Mouse (Mus musculus): ENCODE data around the gene Tas1r1. TPM values are rescaled to one million over a fixed set of nuclear protein-coding genes. Genes with fewer than 3 reads are reported as not detected.
A peak's percentile ranks its signal among the peaks of the same experiment; 100 is the strongest.

Tas1r1 gene
- polyA plus RNA-seq, 1 experiment from 2014 or later: 1.5 TPM

GRCm38 (mm10) chr4:152078105-152078530, 39.8 kb upstream of the Tas1r1 start:
- H3K27ac ChIP-seq (replicated peaks; ENCODE audit: low read depth, low read length): no peak overlapping the region
- H3K27me3 ChIP-seq (replicated peaks; ENCODE audit: control insufficient read depth, insufficient read depth, low read length): no peaks in the 10 kb centered on the region
- no peak overlapping the region for H3K9ac ChIP-seq (ENCODE audit: low read depth, low read length)
- H3K4me2 ChIP-seq (ENCODE audit: low read depth, low read length): no peak overlapping the region
- ATAC-seq (ENCODE audit: low read depth): no peak
- 91% methylated on average over 10 of the region's 10 CpGs for WGBS
- no peaks in the 10 kb centered on the region for H3K36me3 ChIP-seq (ENCODE audit: control insufficient read depth, insufficient read depth, low read length)
- H3K4me1 ChIP-seq (ENCODE audit: control insufficient read depth, insufficient read depth, low read length): peaks cover 6% of the 10 kb centered on the region; the same call in 1 of the 2 replicates
- no peaks in the 10 kb centered on the region for H3K9me3 ChIP-seq (ENCODE audit: control insufficient read depth, low read length)
- H3K4me3 ChIP-seq (ENCODE audit: low read depth, low read length): no peak overlapping the region
- DNase-seq (ENCODE audit: low spot score): no peak

GRCm38 (mm10) chr4:152077191-152077590, 38.8 kb upstream of the Tas1r1 start:
- Histone ChIP-seq H3K36me3 (ENCODE audit: control insufficient read depth, insufficient read depth, low read length) (no peaks in the 10 kb centered on the region), H3K9ac (ENCODE audit: low read depth, low read length) (no peak overlapping the region), H3K4me1 (ENCODE audit: control insufficient read depth, insufficient read depth, low read length) (peaks cover 9% of the 10 kb centered on the region; the same call in 1 of the 2 replicates), H3K27ac (replicated peaks; ENCODE audit: low read depth, low read length) (no peak overlapping the region), H3K4me2 (ENCODE audit: low read depth, low read length) (no peak overlapping the region), H3K27me3 (replicated peaks; ENCODE audit: control insufficient read depth, insufficient read depth, low read length) (no peaks in the 10 kb centered on the region), H3K4me3 (ENCODE audit: low read depth, low read length) (no peak overlapping the region), H3K9me3 (ENCODE audit: control insufficient read depth, low read length) (no peaks in the 10 kb centered on the region)
- 93% methylated on average over 9 of the region's 9 CpGs for WGBS
- no peak for DNase-seq (ENCODE audit: low spot score)
- ATAC-seq (ENCODE audit: low read depth): no peak

- no peaks in the 10 kb centered on the region for H3K36me3 ChIP-seq (ENCODE audit: control insufficient read depth, insufficient read depth, low read length)
- DNase-seq (ENCODE audit: low spot score) (no peak), ATAC-seq (ENCODE audit: low read depth) (no peak)
- H3K4me1 ChIP-seq (ENCODE audit: control insufficient read depth, insufficient read depth, low read length): peaks cover 9% of the 10 kb centered on the region; the same call in 1 of the 2 replicates
- no peaks in the 10 kb centered on the region for H3K9me3 ChIP-seq (ENCODE audit: control insufficient read depth, low read length)
- H3K9ac ChIP-seq (ENCODE audit: low read depth, low read length): no peak overlapping the region
- no peaks in the 10 kb centered on the region for H3K27me3 ChIP-seq (replicated peaks; ENCODE audit: control insufficient read depth, insufficient read depth, low read length)
- no peak overlapping the region for H3K27ac ChIP-seq (replicated peaks; ENCODE audit: low read depth, low read length)
- H3K4me2 ChIP-seq (ENCODE audit: low read depth, low read length): no peak overlapping the region
- no peak overlapping the region for H3K4me3 ChIP-seq (ENCODE audit: low read depth, low read length)
- WGBS: 84% methylated on average over 9 of the region's 9 CpGs
Measured at GRCm38 (mm10) chr4:152074548-152074947, 36.2 kb upstream of the Tas1r1 start.

- H3K27ac ChIP-seq (replicated peaks; ENCODE audit: low read depth, low read length): no peak overlapping the region
- no peaks in the 10 kb centered on the region for H3K27me3 ChIP-seq (replicated peaks; ENCODE audit: control insufficient read depth, insufficient read depth, low read length)
- no peaks in the 10 kb centered on the region for H3K36me3 ChIP-seq (ENCODE audit: control insufficient read depth, insufficient read depth, low read length)
- no peak overlapping the region for H3K9ac ChIP-seq (ENCODE audit: low read depth, low read length)
- 77% methylated on average over 6 of the region's 6 CpGs for WGBS
- peak; percentile 38 for DNase-seq (ENCODE audit: low spot score)
- H3K4me1 ChIP-seq (ENCODE audit: control insufficient read depth, insufficient read depth, low read length): peaks cover 9% of the 10 kb centered on the region; the same call in 1 of the 2 replicates
- no peaks in the 10 kb centered on the region for H3K9me3 ChIP-seq (ENCODE audit: control insufficient read depth, low read length)
- H3K4me2 ChIP-seq (ENCODE audit: low read depth, low read length): no peak overlapping the region
- no peak overlapping the region for H3K4me3 ChIP-seq (ENCODE audit: low read depth, low read length)
- ATAC-seq (ENCODE audit: low read depth): no peak
Measured at GRCm38 (mm10) chr4:152073715-152074114, 35.3 kb upstream of the Tas1r1 start.

- DNase-seq (ENCODE audit: low spot score): no peak
- H3K4me1 ChIP-seq (ENCODE audit: control insufficient read depth, insufficient read depth, low read length): peaks cover 9% of the 10 kb centered on the region; the same call in 1 of the 2 replicates
- no peak for ATAC-seq (ENCODE audit: low read depth)
- no peak overlapping the region for H3K9ac ChIP-seq (ENCODE audit: low read depth, low read length)
- no peak overlapping the region for H3K4me2 ChIP-seq (ENCODE audit: low read depth, low read length)
- no peaks in the 10 kb centered on the region for H3K36me3 ChIP-seq (ENCODE audit: control insufficient read depth, insufficient read depth, low read length)
- no peak overlapping the region for H3K27ac ChIP-seq (replicated peaks; ENCODE audit: low read depth, low read length)
- no peaks in the 10 kb centered on the region for H3K9me3 ChIP-seq (ENCODE audit: control insufficient read depth, low read length)
- 72% methylated on average over 10 of the region's 10 CpGs for WGBS
- H3K4me3 ChIP-seq (ENCODE audit: low read depth, low read length): no peak overlapping the region
- no peaks in the 10 kb centered on the region for H3K27me3 ChIP-seq (replicated peaks; ENCODE audit: control insufficient read depth, insufficient read depth, low read length)
Measured at GRCm38 (mm10) chr4:152072655-152073054, 34.3 kb upstream of the Tas1r1 start.

GRCm38 (mm10) chr4:152072121-152072601, 33.8 kb upstream of the Tas1r1 start, which contains the start of gene Plekhg5:
Gene Plekhg5, plus strand, starts transcription at chr4:152072498.
- Histone ChIP-seq H3K4me2 (ENCODE audit: low read depth, low read length) (no peak within 1 kb of the TSS), H3K27me3 (replicated peaks; ENCODE audit: control insufficient read depth, insufficient read depth, low read length) (no peaks in the 10 kb centered on the region)
- no peak for ATAC-seq (ENCODE audit: low read depth)

GRCm38 (mm10) chr4:152070494-152071396, 32.4 kb upstream of the Tas1r1 start:
- Histone ChIP-seq H3K36me3 (ENCODE audit: control insufficient read depth, insufficient read depth, low read length) (no peaks in the 10 kb centered on the region), H3K27ac (replicated peaks; ENCODE audit: low read depth, low read length) (no peak overlapping the region), H3K4me2 (ENCODE audit: low read depth, low read length) (no peak overlapping the region), H3K27me3 (replicated peaks; ENCODE audit: control insufficient read depth, insufficient read depth, low read length) (no peaks in the 10 kb centered on the region), H3K4me3 (ENCODE audit: low read depth, low read length) (no peak overlapping the region), H3K9me3 (ENCODE audit: control insufficient read depth, low read length) (no peaks in the 10 kb centered on the region), H3K4me1 (ENCODE audit: control insufficient read depth, insufficient read depth, low read length) (peaks cover 9% of the 10 kb centered on the region; the same call in 1 of the 2 replicates), H3K9ac (ENCODE audit: low read depth, low read length) (no peak overlapping the region)
- ATAC-seq (ENCODE audit: low read depth) (0 out of 2 replicates have a peak, but pooled peaks have one; percentile 30), DNase-seq (ENCODE audit: low spot score) (no peak)
- 69% methylated on average over 11 of the region's 11 CpGs for WGBS

More at GRCm38 (mm10) chr4:152072121-152072601, 33.8 kb upstream of the Tas1r1 start, which contains the start of gene Plekhg5:
- H3K36me3 ChIP-seq (ENCODE audit: control insufficient read depth, insufficient read depth, low read length): no peaks in the 10 kb centered on the region
- H3K4me3 ChIP-seq (ENCODE audit: low read depth, low read length): no peak within 1 kb of the TSS
- 49% methylated on average over 8 of the region's 10 CpGs for WGBS
- H3K9me3 ChIP-seq (ENCODE audit: control insufficient read depth, low read length): no peaks in the 10 kb centered on the region
- H3K4me1 ChIP-seq (ENCODE audit: control insufficient read depth, insufficient read depth, low read length): peaks cover 9% of the 10 kb centered on the region; the same call in 1 of the 2 replicates
- DNase-seq (ENCODE audit: low spot score): peak; percentile 51
- H3K9ac ChIP-seq (ENCODE audit: low read depth, low read length): no peak within 1 kb of the TSS
- no peak within 1 kb of the TSS for H3K27ac ChIP-seq (replicated peaks; ENCODE audit: low read depth, low read length)

GRCm38 (mm10) chr4:152069245-152069644, 30.9 kb upstream of the Tas1r1 start:
- Histone ChIP-seq H3K4me3 (ENCODE audit: low read depth, low read length) (no peak overlapping the region), H3K4me1 (ENCODE audit: control insufficient read depth, insufficient read depth, low read length) (peaks cover 9% of the 10 kb centered on the region; the same call in 1 of the 2 replicates), H3K9me3 (ENCODE audit: control insufficient read depth, low read length) (no peaks in the 10 kb centered on the region), H3K36me3 (ENCODE audit: control insufficient read depth, insufficient read depth, low read length) (no peaks in the 10 kb centered on the region), H3K4me2 (ENCODE audit: low read depth, low read length) (no peak overlapping the region), H3K27ac (replicated peaks; ENCODE audit: low read depth, low read length) (no peak overlapping the region), H3K27me3 (replicated peaks; ENCODE audit: control insufficient read depth, insufficient read depth, low read length) (no peaks in the 10 kb centered on the region), H3K9ac (ENCODE audit: low read depth, low read length) (no peak overlapping the region)
- DNase-seq (ENCODE audit: low spot score): no peak
- ATAC-seq (ENCODE audit: low read depth): no peak
- 92% methylated on average over 3 of the region's 3 CpGs for WGBS

All from embryonic facial prominence, embryonic 14.5 days (tissue).